Mouse (Mus musculus) c-Kit-negative CD71-positive TER-119-positive erythroid progenitor cells, embryonic 14.5 days (primary cell): ENCODE measurements around the gene Usp15.

Experiments
- DNase-seq: peaks from one replicate; pipeline ENCODE4 v3.0.0-alpha.2; 2013; ENCODE audit warnings: low read depth, low spot score

Gene Usp15

GRCm38 (mm10) chr10:123108527-123108926, 88.3 kb downstream of the Usp15 start:
- no peak for DNase-seq

GRCm38 (mm10) chr10:123108121-123108520, 88.7 kb downstream of the Usp15 start:
- DNase-seq = no peak

- DNase-seq = no peak
Observed at GRCm38 (mm10) chr10:123101303-123101702, 95.5 kb downstream of the Usp15 start.

- no peak for DNase-seq
Observed at GRCm38 (mm10) chr10:123100584-123100983, 96.2 kb downstream of the Usp15 start.

- no peak for DNase-seq
Observed at GRCm38 (mm10) chr10:123094504-123094903, 102.3 kb downstream of the Usp15 start.

- DNase-seq = no peak
Observed at GRCm38 (mm10) chr10:123092577-123092976, 104.2 kb downstream of the Usp15 start.

GRCm38 (mm10) chr10:123091737-123092136, 105.1 kb downstream of the Usp15 start:
- DNase-seq = peak; percentile 20

- no peak for DNase-seq
Observed at GRCm38 (mm10) chr10:123089425-123089930, 107.3 kb downstream of the Usp15 start.

- DNase-seq = no peak
Observed at GRCm38 (mm10) chr10:123086847-123087246, 109.9 kb downstream of the Usp15 start.

GRCm38 (mm10) chr10:123084900-123085641, 111.7 kb downstream of the Usp15 start:
- no peak for DNase-seq

GRCm38 (mm10) chr10:123084307-123084706, 112.5 kb downstream of the Usp15 start:
- DNase-seq = no peak

GRCm38 (mm10) chr10:123076245-123077023, 120.4 kb downstream of the Usp15 start, which contains the start of gene Mon2:
Gene Mon2 (minus strand): TSS chr10:123076505.
- peak; percentile 92 for DNase-seq

GRCm38 (mm10) chr10:123075751-123076242, 121.0 kb downstream of the Usp15 start:
- DNase-seq = peak; percentile 12

GRCm38 (mm10) chr10:123071997-123072396, 124.8 kb downstream of the Usp15 start:
- DNase-seq = no peak

- no peak for DNase-seq
Observed at GRCm38 (mm10) chr10:123063021-123063420, 133.8 kb downstream of the Usp15 start.

GRCm38 (mm10) chr10:123060831-123061230, 136.0 kb downstream of the Usp15 start:
- no peak for DNase-seq

- DNase-seq = no peak
Observed at GRCm38 (mm10) chr10:123057082-123057481, 139.7 kb downstream of the Usp15 start.

GRCm38 (mm10) chr10:123056463-123056862, 140.3 kb downstream of the Usp15 start:
- DNase-seq = no peak

- no peak for DNase-seq
Observed at GRCm38 (mm10) chr10:123055205-123056000, 141.4 kb downstream of the Usp15 start.
